Mouse (Mus musculus): ENCODE results near the gene Slc5a5. TPM values are rescaled to one million over a fixed set of nuclear protein-coding genes. Genes with fewer than 3 reads are reported as not detected.

Slc5a5 gene
- polyA plus RNA-seq, 1 experiment from 2014 or later: 1.9 TPM

GRCm38 (mm10) chr8:70857516-70857915 is 35.0 kb downstream of the Slc5a5 start:
- H3K36me3 ChIP-seq (ENCODE audit: control insufficient read depth, insufficient read depth, low read length): no peaks in the 10 kb centered on the region
- no peaks in the 10 kb centered on the region for H3K9me3 ChIP-seq (replicated peaks; ENCODE audit: control insufficient read depth, low read length, poor library complexity, severe bottlenecking)
- 7% methylated on average over 4 of the region's 4 CpGs for WGBS
- H3K4me3 ChIP-seq (ENCODE audit: low read depth, low read length): no peak overlapping the region
- no peak overlapping the region for H3K27ac ChIP-seq (ENCODE audit: low read length)
- H3K27me3 ChIP-seq (ENCODE audit: control insufficient read depth, insufficient read depth, low read depth, low read length): no peaks in the 10 kb centered on the region
- H3K4me1 ChIP-seq (ENCODE audit: control insufficient read depth, insufficient read depth, low read length): peaks cover 23% of the 10 kb centered on the region
- H3K4me2 ChIP-seq (ENCODE audit: low read length): peak overlapping the region; percentile 89; the same call in 1 of the 2 replicates
- H3K9ac ChIP-seq (ENCODE audit: low read depth, low read length): 0 out of 2 replicates have a peak overlapping the region, but pooled peaks have one; percentile 16
- no peak for ATAC-seq

- peak overlapping the region; percentile 82 for H3K9ac ChIP-seq (ENCODE audit: low read depth, low read length)
- no peaks in the 10 kb centered on the region for H3K9me3 ChIP-seq (replicated peaks; ENCODE audit: control insufficient read depth, low read length, poor library complexity, severe bottlenecking)
- H3K27me3 ChIP-seq (ENCODE audit: control insufficient read depth, insufficient read depth, low read depth, low read length): no peaks in the 10 kb centered on the region
- ATAC-seq: peak; percentile 74
- peaks cover 18% of the 10 kb centered on the region for H3K4me1 ChIP-seq (ENCODE audit: control insufficient read depth, insufficient read depth, low read length)
- no peak overlapping the region for H3K27ac ChIP-seq (ENCODE audit: low read length)
- 6% methylated on average over 31 of the region's 33 CpGs for WGBS
- 0 out of 2 replicates have a peak, but pooled peaks cover 3% of the 10 kb centered on the region for H3K36me3 ChIP-seq (ENCODE audit: control insufficient read depth, insufficient read depth, low read length)
- peak overlapping the region; percentile 89 for H3K4me2 ChIP-seq (ENCODE audit: low read length)
- peak overlapping the region; percentile 58 for H3K4me3 ChIP-seq (ENCODE audit: low read depth, low read length)
These were observed 35.9 kb downstream of the Slc5a5 start for GRCm38 (mm10) chr8:70856541-70857197.

- H3K4me3 ChIP-seq (ENCODE audit: low read depth, low read length): no peak overlapping the region; the same call in 1 of the 2 replicates
- WGBS: 70% methylated on average over 5 of the region's 5 CpGs
- no peaks in the 10 kb centered on the region for H3K9me3 ChIP-seq (replicated peaks; ENCODE audit: control insufficient read depth, low read length, poor library complexity, severe bottlenecking)
- H3K9ac ChIP-seq (ENCODE audit: low read depth, low read length): no peak overlapping the region; the same call in 1 of the 2 replicates
- H3K4me1 ChIP-seq (ENCODE audit: control insufficient read depth, insufficient read depth, low read length): peaks cover 18% of the 10 kb centered on the region
- H3K27me3 ChIP-seq (ENCODE audit: control insufficient read depth, insufficient read depth, low read depth, low read length): no peaks in the 10 kb centered on the region
- no peak for ATAC-seq
- H3K27ac ChIP-seq (ENCODE audit: low read length): no peak overlapping the region
- H3K36me3 ChIP-seq (ENCODE audit: control insufficient read depth, insufficient read depth, low read length): 0 out of 2 replicates have a peak, but pooled peaks cover 3% of the 10 kb centered on the region
- peak overlapping the region; percentile 89 for H3K4me2 ChIP-seq (ENCODE audit: low read length)
These were observed 36.5 kb downstream of the Slc5a5 start for GRCm38 (mm10) chr8:70856028-70856427.

GRCm38 (mm10) chr8:70853863-70854262 is 38.7 kb downstream of the Slc5a5 start:
- Histone ChIP-seq H3K27ac (ENCODE audit: low read length) (no peak overlapping the region), H3K4me3 (ENCODE audit: low read depth, low read length) (no peak overlapping the region), H3K9ac (ENCODE audit: low read depth, low read length) (no peak overlapping the region), H3K36me3 (ENCODE audit: control insufficient read depth, insufficient read depth, low read length) (peaks cover 5% of the 10 kb centered on the region; the same call in 1 of the 2 replicates), H3K4me1 (ENCODE audit: control insufficient read depth, insufficient read depth, low read length) (peaks cover 18% of the 10 kb centered on the region), H3K27me3 (ENCODE audit: control insufficient read depth, insufficient read depth, low read depth, low read length) (no peaks in the 10 kb centered on the region), H3K9me3 (replicated peaks; ENCODE audit: control insufficient read depth, low read length, poor library complexity, severe bottlenecking) (no peaks in the 10 kb centered on the region), H3K4me2 (ENCODE audit: low read length) (no peak overlapping the region)
- WGBS: 79% methylated on average over 2 of the region's 2 CpGs
- no peak for ATAC-seq

GRCm38 (mm10) chr8:70852595-70853231 is 39.8 kb downstream of the Slc5a5 start:
- Histone ChIP-seq H3K9ac (ENCODE audit: low read depth, low read length) (no peak overlapping the region), H3K9me3 (replicated peaks; ENCODE audit: control insufficient read depth, low read length, poor library complexity, severe bottlenecking) (no peaks in the 10 kb centered on the region), H3K4me2 (ENCODE audit: low read length) (no peak overlapping the region), H3K36me3 (ENCODE audit: control insufficient read depth, insufficient read depth, low read length) (peaks cover 5% of the 10 kb centered on the region; the same call in 1 of the 2 replicates), H3K4me1 (ENCODE audit: control insufficient read depth, insufficient read depth, low read length) (peaks cover 15% of the 10 kb centered on the region), H3K27me3 (ENCODE audit: control insufficient read depth, insufficient read depth, low read depth, low read length) (no peaks in the 10 kb centered on the region; the same call in 1 of the 2 replicates), H3K27ac (ENCODE audit: low read length) (no peak overlapping the region), H3K4me3 (ENCODE audit: low read depth, low read length) (no peak overlapping the region)
- no peak for ATAC-seq
- 94% methylated on average over 41 of the region's 41 CpGs for WGBS

DNA sequence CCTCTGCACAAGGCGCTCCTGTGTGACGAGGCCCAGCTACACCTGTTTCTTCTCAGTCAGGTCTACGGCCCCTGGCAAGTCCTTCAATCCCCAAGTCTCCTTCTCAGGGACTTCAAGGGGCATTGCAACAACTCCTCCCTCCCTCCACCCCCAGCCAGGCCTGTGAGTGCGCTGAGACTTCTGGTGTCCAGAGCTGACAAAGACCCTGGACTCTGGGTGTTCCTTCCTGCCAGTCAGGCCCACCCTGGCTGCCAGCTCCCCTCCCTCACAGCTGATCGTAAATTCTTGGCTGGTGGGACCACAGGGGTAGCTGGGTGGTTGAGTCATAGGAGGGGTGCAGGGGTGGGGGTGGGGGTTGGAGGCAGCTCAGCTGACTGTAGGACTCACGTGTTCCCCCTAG is 40.7 kb downstream of the Slc5a5 start:
- no peak overlapping the region for H3K4me3 ChIP-seq (ENCODE audit: low read depth, low read length)
- ATAC-seq: no peak
- peaks cover 5% of the 10 kb centered on the region; the same call in 1 of the 2 replicates for H3K36me3 ChIP-seq (ENCODE audit: control insufficient read depth, insufficient read depth, low read length)
- H3K4me2 ChIP-seq (ENCODE audit: low read length): no peak overlapping the region
- peaks cover 8% of the 10 kb centered on the region for H3K4me1 ChIP-seq (ENCODE audit: control insufficient read depth, insufficient read depth, low read length)
- H3K9me3 ChIP-seq (replicated peaks; ENCODE audit: control insufficient read depth, low read length, poor library complexity, severe bottlenecking): no peaks in the 10 kb centered on the region
- H3K27me3 ChIP-seq (ENCODE audit: control insufficient read depth, insufficient read depth, low read depth, low read length): no peaks in the 10 kb centered on the region; the same call in 1 of the 2 replicates
- 67% methylated on average over 6 of the region's 6 CpGs for WGBS
- 0 out of 2 replicates have a peak overlapping the region, but pooled peaks have one; percentile 30 for H3K9ac ChIP-seq (ENCODE audit: low read depth, low read length)
- no peak overlapping the region for H3K27ac ChIP-seq (ENCODE audit: low read length)

DNA sequence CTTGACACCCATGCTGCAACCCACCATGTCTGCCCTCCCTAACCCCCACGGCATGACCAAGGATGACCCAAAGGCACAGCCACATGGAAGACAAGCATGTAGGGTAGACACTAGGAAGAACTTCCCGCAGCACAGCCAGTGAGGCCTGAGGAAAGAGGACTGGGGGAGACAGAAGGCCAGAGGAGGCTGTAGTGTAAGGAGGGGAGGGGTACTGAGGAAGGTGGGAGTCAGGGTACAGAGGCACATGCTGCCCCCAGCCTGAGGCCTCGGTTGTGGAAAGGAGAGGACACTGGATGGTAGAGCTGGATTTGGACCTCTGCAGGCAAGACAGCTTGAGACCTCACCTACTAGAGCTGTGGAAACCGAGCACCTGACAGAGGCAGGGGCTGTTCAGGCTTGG is 41.6 kb downstream of the Slc5a5 start:
- H3K9ac ChIP-seq (ENCODE audit: low read depth, low read length): no peak overlapping the region
- 89% methylated on average over 4 of the region's 4 CpGs for WGBS
- H3K4me1 ChIP-seq (ENCODE audit: control insufficient read depth, insufficient read depth, low read length): peaks cover 2% of the 10 kb centered on the region
- no peaks in the 10 kb centered on the region; the same call in 1 of the 2 replicates for H3K27me3 ChIP-seq (ENCODE audit: control insufficient read depth, insufficient read depth, low read depth, low read length)
- H3K36me3 ChIP-seq (ENCODE audit: control insufficient read depth, insufficient read depth, low read length): peaks cover 5% of the 10 kb centered on the region; the same call in 1 of the 2 replicates
- H3K9me3 ChIP-seq (replicated peaks; ENCODE audit: control insufficient read depth, low read length, poor library complexity, severe bottlenecking): no peaks in the 10 kb centered on the region
- H3K4me2 ChIP-seq (ENCODE audit: low read length): no peak overlapping the region
- no peak for ATAC-seq
- no peak overlapping the region for H3K27ac ChIP-seq (ENCODE audit: low read length)
- no peak overlapping the region for H3K4me3 ChIP-seq (ENCODE audit: low read depth, low read length)

DNA sequence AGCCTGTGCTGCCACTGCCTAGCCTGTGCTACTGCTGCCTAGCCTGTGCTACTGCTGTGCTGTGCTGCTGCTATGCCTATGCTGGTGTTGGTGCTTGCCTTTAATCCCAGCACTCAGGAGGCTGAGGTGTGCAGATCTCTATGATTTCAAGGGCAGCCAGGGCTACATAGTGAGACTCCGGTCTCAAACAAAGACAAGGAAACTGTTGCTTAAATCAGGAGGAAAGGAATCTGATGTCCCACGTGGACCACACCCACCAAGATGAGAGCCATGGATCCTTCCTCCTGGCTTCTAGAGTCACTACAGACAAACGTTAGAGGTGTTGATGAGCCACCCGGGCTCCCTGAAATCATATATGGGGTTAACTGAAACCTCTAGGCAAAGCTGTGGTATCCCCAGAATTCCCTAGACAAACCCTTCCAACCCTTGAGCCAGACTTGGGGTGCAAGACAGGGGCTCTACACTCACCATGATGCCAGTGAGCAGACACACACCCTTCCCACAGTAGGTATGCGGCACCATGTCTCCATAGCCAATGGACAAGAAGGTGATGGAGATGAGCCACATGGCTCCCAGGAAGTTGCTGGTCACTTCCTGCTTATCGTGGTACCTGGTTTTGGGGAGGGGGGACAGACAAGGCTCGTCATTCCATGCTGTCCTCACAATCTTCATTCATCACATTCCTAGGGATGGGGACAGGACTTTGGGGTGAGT is 42.3 kb downstream of the Slc5a5 start:
- peaks cover 5% of the 10 kb centered on the region; the same call in 1 of the 2 replicates for H3K36me3 ChIP-seq (ENCODE audit: control insufficient read depth, insufficient read depth, low read length)
- no peaks in the 10 kb centered on the region; the same call in 1 of the 2 replicates for H3K27me3 ChIP-seq (ENCODE audit: control insufficient read depth, insufficient read depth, low read depth, low read length)
- H3K4me2 ChIP-seq (ENCODE audit: low read length): no peak overlapping the region
- no peak overlapping the region for H3K4me3 ChIP-seq (ENCODE audit: low read depth, low read length)
- 81% methylated on average over 7 of the region's 7 CpGs for WGBS
- no peaks in the 10 kb centered on the region for H3K4me1 ChIP-seq (ENCODE audit: control insufficient read depth, insufficient read depth, low read length)
- no peak overlapping the region for H3K9ac ChIP-seq (ENCODE audit: low read depth, low read length)
- ATAC-seq: no peak
- no peak overlapping the region for H3K27ac ChIP-seq (ENCODE audit: low read length)
- no peaks in the 10 kb centered on the region for H3K9me3 ChIP-seq (replicated peaks; ENCODE audit: control insufficient read depth, low read length, poor library complexity, severe bottlenecking)
